Mouse (Mus musculus): ENCODE results near the gene Mgat5. TPM values are rescaled to one million over a fixed set of nuclear protein-coding genes. Genes with fewer than 3 reads are reported as not detected.

Mgat5 gene
- total RNA-seq, 2 experiments from 2014 or later = 77.3 to 79.1 TPM

DNA sequence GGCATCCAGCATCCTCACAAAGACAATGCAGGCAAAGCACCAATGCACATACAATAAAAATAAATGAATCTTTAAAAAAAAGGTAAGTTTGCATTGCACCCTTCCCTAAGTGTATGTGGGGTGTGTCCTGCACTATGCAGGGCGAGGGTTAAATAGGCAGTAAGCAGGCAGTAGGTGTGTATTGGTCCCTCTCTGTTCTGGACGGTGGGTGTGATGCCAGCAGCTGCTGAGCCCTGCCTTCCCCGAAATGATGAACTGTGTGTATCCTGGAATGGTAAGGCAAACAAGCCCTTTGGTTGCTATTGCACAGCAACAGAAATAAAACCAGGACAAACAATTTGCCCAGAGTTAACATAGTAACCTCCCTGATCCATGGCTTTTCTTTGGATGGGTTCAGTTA is 150.2 kb downstream of the Mgat5 start:
- intact Hi-C loops (cut with DNase I) = no loop called here
- DNase-seq (ENCODE audit: low spot score in 2 of 2) = no peak

DNA sequence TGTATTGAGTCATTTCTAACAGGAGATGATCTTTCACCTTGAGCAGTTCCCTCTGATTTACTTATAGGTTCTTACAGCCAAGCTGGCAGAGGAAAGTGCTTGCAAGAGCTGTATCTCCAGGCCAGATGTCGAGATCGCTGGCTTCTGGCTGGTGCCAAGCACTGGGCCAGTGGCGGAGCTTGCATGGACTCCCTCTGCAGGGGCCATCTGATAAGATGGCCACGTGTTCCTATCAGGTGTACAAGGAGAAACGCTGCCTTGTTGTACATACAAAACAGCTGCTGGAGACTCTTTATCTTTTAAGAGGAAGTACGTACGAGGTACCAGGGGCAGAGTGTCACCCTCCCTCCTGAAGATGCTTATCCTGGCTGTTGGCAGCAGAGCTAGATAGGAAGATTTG is 158.8 kb downstream of the Mgat5 start:
- intact Hi-C loops (cut with DNase I) = no loop called here
- DNase-seq (ENCODE audit: low spot score in 2 of 2) = no peak

DNA sequence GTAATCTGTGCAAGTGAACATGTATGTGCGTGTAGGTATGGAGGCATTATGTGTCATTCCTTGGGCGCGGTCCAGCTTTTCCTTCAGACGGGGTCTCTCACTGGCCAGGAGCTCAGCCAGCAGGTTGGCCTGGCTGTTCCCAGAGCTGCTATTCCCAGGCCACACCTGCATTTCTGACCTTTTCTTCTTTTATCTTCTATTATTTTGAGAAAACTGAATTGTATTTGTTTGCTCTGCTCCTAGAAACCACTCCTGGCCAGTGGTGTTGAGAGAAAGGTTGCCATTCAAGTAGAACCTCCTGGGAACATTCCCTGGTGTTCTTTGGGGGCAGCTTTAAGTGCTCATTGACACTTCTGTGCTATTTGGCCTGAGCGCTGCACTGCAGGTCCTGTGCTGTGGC is 160.9 kb downstream of the Mgat5 start:
- DNase-seq (ENCODE audit: low spot score in 2 of 2) = no peak
- intact Hi-C loops (cut with DNase I) = no loop called here

DNA sequence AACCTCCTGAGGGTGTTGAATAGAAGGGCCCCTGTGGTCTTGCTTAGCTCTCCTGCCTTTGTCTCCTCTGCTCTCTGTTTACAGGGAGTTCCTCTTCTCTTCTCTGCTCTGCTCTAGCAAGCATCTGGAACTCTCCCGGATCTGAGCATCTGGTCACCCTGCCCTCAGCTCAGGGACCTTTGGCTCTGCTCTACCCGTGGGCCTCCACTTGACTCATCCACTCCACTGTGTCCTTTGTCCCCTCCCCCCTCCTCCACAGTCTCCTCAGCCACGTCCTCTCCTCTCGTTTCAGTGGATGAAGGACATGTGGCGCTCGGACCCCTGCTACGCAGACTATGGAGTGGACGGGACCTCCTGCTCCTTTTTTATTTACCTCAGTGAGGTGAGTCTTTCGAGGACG is 161.3 kb downstream of the Mgat5 start:
- intact Hi-C loops (cut with DNase I) = no loop called here
- no peak for DNase-seq (ENCODE audit: low spot score in 2 of 2)

DNA sequence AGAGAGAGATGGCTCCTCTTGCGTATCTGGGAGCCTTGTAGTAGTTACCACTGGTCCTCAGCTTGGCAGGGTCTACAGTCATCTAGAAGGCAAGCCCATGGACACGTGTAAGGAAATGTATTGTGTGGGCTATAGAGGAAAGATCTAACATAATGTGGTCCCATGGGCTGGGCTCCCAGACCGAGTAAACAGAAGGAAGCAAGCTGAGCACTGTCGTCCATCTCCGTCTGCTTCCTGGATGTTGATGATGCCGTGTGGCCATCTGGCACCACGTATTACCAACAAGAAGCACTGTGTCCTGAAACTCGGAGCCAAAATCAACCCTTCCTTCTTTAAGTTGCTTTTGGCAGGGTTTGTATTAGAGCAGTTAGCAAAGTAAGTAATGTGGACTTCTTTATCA is 163.7 kb downstream of the Mgat5 start:
- intact Hi-C loops (cut with DNase I) = no loop called here
- no peak for DNase-seq (ENCODE audit: low spot score in 2 of 2)

DNA sequence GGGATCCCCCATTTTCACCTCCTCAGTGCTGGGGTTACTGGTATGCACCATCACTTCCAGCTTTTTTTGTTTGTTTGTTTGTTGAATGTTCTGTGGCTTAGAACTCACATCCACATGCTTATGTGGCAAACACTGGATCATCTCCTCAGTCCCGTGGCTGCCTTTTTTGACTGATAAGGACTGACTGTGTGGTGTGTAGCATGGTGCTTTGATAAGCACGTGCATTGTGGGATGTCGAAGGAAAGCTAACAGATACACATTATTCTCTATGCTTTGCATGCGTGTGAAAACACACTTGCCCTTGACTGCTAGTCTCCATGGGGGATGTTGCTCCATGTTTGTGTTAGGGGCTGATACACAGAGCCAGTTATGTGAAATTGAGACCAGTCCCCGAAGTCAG is 164.7 kb downstream of the Mgat5 start:
- intact Hi-C loops (cut with DNase I) = no loop called here

DNA sequence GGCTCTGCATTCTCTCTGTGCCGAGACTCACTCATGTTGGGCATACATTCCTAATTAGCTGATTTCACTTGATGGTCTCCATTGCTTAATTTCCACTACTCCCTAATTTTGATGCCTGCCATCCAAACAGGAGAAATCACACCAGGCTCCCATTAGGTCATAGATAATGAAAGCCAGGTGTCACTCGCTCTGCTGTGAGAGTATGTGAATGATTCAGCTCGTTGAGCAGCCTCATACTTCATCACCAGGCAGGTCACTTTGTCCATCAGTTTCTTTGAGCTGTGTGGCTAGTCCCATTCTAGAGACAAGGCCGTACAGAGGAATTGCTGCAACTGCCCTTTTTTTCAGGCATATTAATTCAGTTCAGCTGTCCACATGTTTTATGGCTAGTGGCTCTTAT is 167.3 kb downstream of the Mgat5 start:
- intact Hi-C loops (cut with DNase I) = no loop called here
- no peak for DNase-seq (ENCODE audit: low spot score in 2 of 2)

More for the DNA sequence above, 164.7 kb downstream of the Mgat5 start:
- DNase-seq (ENCODE audit: low spot score in 2 of 2) = no peak

DNA sequence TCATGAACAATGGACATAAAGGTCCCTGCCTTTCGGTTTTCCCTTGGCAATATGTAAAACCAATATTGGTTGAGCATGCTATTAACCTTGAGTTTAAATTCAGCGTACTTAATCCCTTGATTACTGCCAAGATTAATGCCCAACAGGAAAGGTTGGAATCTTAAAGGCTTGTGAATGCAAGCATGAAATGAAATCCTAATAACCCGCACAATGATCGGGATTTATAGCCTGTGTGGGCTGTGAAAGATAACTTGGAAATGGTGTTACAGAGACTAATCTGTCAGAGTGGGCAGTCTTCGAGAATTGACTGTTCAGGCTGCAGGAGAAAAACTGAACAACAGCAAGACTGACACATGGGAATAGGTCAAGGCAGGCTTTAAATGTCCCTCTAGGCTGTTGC is 168.7 kb downstream of the Mgat5 start:
- intact Hi-C loops (cut with DNase I) = no loop called here
- DNase-seq (ENCODE audit: low spot score in 2 of 2) = no peak

DNA sequence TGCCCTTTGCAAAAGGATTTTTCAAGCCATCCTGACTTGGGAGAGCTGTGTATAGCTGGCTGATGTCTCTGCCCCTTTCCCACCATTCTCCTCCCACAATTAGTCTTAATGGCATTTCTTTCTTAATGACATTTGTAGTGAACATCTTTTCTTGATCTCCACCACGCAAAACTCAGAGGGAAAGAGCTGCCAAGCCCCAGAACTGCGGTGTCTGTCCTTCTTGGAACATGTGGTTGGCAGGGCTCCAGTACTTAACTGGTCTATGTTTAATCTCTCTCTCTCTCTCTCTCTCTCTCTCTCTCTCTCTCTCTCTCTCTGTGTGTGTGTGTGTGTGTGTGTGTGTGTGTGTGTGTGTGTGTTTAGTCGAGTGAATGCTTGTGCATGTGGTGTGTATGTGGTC is 169.3 kb downstream of the Mgat5 start:
- DNase-seq (ENCODE audit: low spot score in 2 of 2) = no peak
- intact Hi-C loops (cut with DNase I) = no loop called here

DNA sequence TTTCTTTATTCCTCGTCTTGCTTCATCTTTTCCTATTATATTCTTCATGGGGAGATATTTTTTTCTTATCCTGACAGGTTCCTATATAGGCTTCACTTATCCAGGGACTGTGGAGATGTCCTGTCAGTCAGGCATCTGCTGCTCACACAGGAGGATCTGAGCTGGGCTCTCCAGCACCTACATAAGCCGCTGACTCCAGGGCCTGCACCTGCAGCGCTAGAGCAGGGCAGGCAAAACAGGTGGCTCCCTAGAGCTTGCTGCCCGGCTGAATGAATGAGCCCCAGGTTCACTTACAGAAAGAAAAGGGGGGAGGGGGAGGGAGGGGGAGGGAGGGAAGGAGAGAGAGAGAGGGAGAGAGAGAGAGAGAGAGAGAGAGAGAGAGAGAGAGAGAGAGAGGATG is 175.3 kb downstream of the Mgat5 start:
- intact Hi-C loops (cut with DNase I) = no loop called here
- DNase-seq (ENCODE audit: low spot score in 2 of 2) = no peak

DNA sequence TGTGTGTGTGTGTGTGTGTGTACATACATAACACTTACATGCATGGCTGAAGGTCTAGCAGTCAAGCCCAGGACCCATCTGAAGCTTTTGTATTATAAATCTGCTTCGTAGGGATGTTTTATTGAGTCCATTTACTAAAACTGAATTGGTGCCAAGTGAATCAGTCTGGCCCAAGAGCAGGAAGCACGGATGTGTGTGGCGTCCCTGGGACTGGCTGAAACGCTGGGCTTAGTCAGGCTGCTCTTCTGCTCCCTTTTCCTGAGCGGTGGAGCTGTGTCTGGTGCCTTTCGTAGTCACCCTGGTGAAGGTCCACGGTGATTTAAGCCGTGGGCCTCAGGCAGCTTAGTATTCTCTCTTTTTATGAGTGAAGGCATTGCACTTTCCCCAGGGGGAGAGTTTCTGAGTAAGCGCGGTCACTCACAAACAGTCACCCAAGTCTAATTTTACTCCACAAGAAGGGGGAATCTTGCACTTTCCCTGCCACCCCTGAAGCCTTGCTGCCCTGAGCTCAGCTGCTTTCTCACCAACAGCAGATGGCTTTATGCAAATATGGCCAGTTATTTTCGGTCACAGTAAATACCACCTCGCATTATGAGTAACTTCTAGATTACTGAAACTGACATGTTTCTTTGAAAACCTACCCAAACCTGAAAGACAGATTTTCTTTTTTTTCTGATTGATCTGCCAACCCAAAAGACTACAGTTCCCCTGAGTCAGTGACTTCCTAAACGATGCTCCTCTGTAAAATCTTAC is 176.1 kb downstream of the Mgat5 start:
- intact Hi-C loops (cut with DNase I) = no loop called here
- no peak for DNase-seq (ENCODE audit: low spot score in 2 of 2)

DNA sequence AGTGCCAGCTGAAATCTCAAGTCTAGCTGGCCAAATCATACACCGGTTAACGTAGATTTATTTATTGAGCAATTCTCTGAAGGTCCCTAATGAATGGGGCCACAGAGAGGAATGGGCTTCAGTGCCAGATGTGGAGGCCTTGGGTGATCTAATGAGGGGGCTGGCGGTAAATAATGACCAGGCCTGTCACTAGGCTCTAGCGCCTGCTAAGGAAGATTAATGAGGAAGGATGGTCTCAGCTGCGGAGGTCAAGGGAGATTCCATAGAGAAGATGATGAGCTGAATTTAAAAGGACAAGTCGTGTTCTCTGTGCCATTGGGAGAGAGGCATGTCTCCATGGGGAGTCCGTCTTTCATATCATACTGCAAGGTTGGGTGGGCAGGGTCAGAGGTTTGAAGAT is 178.3 kb downstream of the Mgat5 start:
- intact Hi-C loops (cut with DNase I) = no loop called here
- no peak for DNase-seq (ENCODE audit: low spot score in 2 of 2)

DNA sequence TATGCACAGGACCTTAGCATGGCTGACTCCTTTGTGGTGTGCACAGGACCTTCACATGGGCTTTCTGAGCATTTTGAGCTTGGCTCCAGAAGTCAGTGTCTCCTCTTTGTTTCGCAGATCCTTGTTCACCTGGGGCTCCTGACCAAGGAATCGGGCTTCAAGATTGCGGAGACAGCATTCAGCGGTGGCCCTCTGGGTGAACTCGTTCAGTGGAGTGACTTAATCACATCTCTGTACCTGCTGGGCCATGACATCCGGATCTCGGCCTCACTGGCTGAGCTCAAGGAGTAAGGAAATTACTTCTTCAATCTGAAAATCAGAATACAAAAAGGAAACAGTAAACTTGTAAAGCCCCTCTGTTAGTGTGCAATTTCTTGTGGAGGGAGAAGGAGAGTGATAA is 182.4 kb downstream of the Mgat5 start:
- intact Hi-C loops (cut with DNase I) = no loop called here
- DNase-seq (ENCODE audit: low spot score in 2 of 2) = no peak

DNA sequence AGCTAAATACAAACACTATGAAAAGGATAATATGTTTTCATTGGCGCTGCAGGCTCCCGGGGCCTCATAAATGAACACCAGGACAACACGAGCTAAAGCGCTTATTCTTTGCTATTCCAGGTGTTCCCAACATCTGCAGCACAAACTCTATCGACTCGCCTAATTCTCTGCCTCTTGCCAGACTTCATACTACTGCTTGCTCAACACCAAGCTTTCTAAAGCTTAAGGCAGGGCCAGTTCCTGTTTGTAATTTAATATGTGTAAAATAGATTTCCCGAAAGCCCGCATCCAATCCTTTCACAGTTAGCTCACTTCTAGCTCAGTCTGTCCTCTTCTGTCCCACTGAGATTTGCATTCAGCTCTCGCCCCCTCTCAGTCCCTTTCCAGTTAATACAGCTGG is 182.8 kb downstream of the Mgat5 start:
- intact Hi-C loops (cut with DNase I) = no loop called here
- DNase-seq (ENCODE audit: low spot score in 2 of 2) = no peak

DNA sequence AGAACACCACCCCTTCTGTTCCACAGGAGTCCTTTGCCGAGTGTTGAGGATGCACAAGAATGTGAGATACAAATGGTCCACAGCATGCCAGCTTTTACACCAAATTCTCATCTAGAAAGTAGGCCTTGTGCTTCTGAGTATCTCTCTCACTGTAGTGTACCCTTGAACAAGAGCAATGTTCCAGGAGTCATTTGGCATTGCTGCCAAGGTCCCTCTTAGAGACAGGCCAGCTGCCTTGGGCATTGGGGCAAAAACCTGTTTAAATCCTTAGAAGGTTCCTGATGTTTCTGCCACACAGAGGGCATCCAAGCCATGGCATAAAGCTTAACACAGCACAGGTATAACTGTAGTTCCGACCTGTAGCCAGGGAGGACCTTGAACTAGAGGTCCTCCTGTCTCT is 189.9 kb downstream of the Mgat5 start:
- intact Hi-C loops (cut with DNase I) = no loop called here
- DNase-seq (ENCODE audit: low spot score in 2 of 2) = no peak

DNA sequence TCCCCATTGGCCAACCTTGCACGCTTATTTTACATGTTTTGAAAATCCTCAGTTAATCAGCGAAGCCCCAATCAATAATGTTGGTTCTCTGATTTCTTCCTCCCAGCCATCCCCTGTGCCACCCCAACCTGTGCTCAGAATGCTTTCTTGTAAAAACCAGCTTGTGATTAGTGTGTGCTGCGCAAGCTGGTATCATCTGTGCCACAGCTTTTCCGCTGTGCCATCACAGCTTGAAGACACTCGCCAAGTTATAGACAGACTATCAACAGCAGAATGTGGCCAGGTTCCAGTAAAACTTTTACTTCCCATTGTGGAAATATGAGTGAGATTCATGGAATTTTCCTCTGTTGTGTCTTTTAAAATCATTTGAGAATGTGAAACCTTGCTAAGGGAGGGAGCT is 190.9 kb downstream of the Mgat5 start:
- intact Hi-C loops (cut with DNase I) = no loop called here
- no peak for DNase-seq (ENCODE audit: low spot score in 2 of 2)

DNA sequence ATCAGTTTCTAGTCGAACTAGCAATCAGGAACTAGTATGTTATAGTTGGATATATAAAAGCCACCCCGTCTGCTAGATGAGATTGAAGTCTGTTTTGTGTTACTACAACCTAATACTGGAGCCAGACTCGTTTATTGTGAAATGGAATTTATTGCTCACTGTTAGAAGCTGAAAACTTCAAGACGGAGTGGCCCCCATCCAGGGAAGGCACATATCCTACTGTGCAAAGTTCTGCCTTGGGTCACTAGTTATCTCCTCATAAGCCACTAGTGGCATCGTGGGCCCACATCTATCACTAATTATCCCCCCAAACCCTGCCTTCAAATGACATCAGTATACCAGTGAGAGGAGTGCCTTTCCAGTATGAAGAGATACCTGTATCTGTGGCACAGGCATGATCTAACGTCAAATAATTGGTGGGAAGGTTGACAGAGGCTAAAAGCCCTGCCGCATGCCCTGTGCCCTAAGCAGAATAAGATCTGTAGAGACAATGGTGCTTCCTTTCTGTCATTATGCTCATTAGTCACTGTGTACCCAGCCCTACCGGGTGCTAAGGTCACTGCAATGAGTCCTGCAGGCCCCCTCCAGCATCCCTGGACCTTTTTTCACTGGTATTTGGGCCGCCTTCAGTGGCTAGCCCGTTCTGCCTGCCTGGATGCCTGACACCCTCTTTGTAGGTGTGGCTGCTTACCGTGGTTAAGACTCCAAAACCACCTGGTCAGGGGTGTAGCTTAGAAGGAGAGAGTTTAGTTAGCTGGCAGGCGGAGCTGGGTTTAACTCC is 191.9 kb downstream of the Mgat5 start:
- intact Hi-C loops (cut with DNase I) = no loop called here
- DNase-seq (ENCODE audit: low spot score in 2 of 2) = no peak

DNA sequence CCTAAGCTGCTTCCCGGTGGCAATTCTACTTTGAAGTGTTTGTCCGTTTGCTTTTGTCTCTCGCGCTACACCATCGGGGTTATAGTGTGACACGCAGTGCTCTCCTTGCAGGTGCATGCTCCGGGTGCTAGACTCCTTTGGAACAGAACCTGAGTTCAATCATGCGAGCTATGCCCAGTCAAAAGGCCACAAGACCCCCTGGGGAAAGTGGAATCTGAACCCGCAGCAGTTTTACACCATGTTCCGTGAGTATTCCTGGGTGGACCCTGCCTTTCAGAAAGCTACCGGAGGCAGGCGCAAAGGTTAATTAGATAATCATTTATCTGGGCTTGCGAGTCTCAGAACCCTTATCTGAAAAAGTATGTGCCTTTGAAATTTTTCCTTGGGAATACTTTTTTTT is 192.6 kb downstream of the Mgat5 start:
- intact Hi-C loops (cut with DNase I) = no loop called here
- DNase-seq (ENCODE audit: low spot score in 2 of 2) = no peak

DNA sequence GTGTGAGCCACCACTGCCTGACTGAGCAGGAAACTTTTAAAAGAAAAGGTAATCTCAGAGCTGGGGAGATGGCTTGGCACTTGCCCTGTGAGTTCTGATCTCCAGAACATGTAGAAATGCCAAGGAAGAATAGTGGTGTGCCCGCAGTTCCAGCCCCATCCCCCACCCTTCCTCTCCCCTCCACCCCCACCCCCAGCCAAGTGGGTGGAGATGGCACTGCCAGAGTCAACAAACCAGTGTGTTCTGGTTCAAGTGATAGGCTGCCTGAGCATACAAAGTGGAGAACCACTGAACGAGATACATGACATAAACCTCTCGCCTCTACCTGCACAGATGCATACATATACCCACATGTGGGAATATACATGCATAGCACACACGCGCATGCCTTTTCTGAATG is 193.4 kb downstream of the Mgat5 start:
- no peak for DNase-seq (ENCODE audit: low spot score in 2 of 2)
- intact Hi-C loops (cut with DNase I) = no loop called here

DNA sequence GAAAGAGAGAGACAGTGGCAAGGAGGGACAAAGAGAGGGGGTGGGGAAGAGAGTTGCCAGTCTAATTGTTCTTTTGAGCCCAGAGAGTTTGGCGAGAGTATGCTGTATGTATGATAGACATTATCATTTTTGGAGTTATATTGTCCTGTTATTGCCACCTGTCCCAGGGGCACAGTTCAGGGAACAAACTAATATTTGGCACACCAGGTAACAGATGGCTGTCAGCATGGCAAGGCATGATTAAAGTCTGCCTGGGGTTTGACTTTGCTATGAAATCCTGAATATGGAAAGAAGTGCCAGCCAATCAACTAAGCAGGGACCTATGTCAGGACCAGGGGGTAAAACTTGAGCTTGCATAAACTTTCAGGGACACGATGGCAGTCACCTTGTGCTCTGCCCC is 195.4 kb downstream of the Mgat5 start:
- DNase-seq (ENCODE audit: low spot score in 2 of 2) = no peak
- intact Hi-C loops (cut with DNase I) = no loop called here

DNA sequence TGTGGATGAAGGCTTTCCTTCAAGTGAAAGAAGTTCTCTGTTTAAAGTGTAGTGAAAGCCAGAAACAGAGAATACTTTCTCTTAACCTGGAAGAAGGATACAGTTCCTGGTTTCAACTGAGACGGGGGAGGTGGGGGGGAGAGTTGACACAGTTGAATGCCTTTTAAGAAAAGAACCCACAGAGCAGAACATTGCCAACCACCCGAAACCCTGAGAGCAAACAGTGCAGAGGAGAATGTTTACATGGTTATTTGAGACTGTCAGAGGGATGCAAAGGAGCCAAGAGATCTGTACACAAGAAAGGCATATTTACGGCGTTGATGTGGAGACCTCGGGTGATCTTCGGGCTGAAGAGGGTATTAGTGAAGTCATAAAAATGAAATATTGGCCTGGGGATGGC is 195.9 kb downstream of the Mgat5 start:
- intact Hi-C loops (cut with DNase I) = no loop called here
- DNase-seq (ENCODE audit: low spot score in 2 of 2) = no peak

Data from left cerebral cortex, postnatal 36 days (tissue).